Mouse (Mus musculus) heart, adult 18-20 months (tissue): ENCODE measurements at regions not wholly inside any gene's neighbourhood (a gene's known extent, or its start where the extent isn't known, plus 50 kb on each side); places are given as distances from the start of the nearest gene placed in this dataset.

Experiments
- DNase-seq, 2 experiments: peaks; one replicate each; pipeline ENCODE4 v3.0.0; 2021 to 2022; ENCODE audit warnings: mixed read lengths in 1 of 2

DNA sequence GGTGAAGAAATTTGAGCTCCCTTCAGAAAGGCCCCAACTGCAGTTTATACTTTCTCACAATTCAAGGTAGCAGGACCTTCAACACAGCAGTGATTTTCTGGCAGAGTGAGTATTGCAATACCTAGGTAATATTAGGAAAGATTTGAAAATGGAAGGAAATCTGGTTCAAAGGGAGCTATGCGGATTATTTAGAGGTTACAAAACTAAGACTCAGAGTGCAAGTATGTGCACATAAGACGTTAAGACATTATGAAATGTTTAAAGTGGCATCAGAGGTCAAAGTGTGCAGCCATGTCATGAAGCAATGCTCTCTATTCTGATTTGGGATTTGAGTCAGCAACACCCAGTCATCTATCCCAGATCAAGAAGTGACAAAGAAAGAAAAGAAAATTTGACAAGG lies 164.6 kb downstream of the Ptn start:
- no peak for DNase-seq

- DNase-seq, result no peak
These were observed 165.1 kb downstream of the Ptn start for GRCm38 (mm10) chr6:36644880-36645279.

DNA sequence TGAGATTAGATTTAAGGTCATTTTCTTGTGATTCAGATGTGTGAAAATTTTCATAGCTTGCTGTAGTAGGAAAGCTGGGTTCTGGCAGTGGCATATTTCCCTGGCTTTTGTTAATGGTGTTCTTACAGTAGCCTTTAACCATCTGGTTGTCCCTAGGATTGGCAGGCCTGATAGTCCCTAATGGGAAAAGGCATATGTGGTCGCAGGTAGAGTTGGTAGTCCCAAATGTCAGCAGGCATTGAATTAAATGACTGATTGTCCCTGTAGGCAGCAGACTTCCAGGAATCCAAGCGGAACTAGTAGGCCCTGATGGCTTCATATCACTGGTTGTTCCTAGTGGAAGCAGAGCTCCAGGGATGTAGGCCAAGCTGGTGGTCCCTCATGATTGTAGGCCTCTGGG lies 173.0 kb downstream of the Ptn start:
- no peak for DNase-seq

DNA sequence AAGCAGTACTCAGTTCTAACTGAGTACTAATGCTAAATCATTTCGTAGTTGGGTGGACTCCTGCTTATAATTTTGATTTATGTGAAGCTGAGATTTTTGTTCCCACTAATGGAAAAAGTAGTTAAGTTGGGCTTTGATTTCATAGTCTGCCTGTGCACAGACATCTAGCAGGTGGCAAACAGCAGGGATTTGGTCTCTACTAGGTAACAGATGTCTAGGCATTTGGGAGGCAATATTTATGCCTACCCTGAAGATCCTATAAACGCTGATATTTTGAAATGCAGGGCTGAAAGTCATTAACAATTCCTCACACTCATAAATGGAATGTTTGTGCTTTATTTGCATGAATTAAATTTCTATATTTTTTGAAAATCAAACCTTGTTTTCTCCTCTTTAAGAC lies 182.4 kb downstream of the Ptn start:
- DNase-seq, result no peak

GRCm38 (mm10) chr6:36608281-36608970 lies 201.6 kb downstream of the Ptn start:
- peak; percentile 11 to 15 for DNase-seq

- peak in 1 of 2 experiments; percentile 34 for DNase-seq
These were observed 204.3 kb downstream of the Ptn start for GRCm38 (mm10) chr6:36605578-36606205.

DNA sequence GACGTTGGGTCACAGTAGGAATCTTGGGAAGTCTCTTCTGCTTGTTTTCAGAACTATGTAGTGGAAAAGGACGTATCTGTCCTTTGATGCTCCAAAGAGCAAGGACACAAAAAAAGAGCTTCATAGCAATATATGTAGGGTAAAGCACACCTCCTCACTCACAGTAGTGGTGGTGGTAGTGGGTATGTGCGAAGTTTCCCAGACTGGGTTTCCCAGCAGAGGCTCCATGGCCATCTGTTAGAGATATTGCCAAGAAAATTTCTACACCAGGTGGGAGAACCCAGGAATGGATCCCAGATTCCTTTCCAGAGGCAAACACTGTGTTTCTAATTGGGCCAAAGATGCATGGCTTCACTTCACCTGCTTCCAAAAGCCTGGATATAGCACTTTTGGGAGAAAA lies 205.2 kb downstream of the Ptn start:
- no peak for DNase-seq

- peak; percentile 55 to 61 for DNase-seq
These were observed 208.7 kb downstream of the Chrm2 start for GRCm38 (mm10) chr6:36596574-36596973.

GRCm38 (mm10) chr6:36590881-36591630 lies 203.2 kb downstream of the Chrm2 start:
- no peak for DNase-seq

GRCm38 (mm10) chr6:36581043-36581442 lies 193.2 kb downstream of the Chrm2 start:
- DNase-seq, result no peak
